Mouse (Mus musculus) neural tube, embryonic 14.5 days (tissue): ENCODE results near the gene Col5a1. TPM values are rescaled to one million over a fixed set of nuclear protein-coding genes. Genes with fewer than 3 reads are reported as not detected.

Source experiments
- ATAC-seq: fragments of 200-750 bp; cut with Nextera tagmentation; 2 replicates; pipeline ENCODE4 v1.8.0; 2017; ENCODE audit warnings: low read depth, mild to moderate bottlenecking, moderate TSS enrichment, moderate library complexity
- H3K27ac ChIP-seq: fragments of 300-500 bp; sonication (generic); 2 replicates; pipeline ENCODE4 v1.5.1; 2014; ENCODE audit warnings: low read depth, mild to moderate bottlenecking, control low read depth, low read length, moderate library complexity, mixed read lengths
- H3K27me3 ChIP-seq: fragments of 300-500 bp; sonication (generic); 2 replicates; pipeline ENCODE4 v1.6.1; 2014; ENCODE audit warnings: low read length; ENCODE audit not compliant: control insufficient read depth, insufficient read depth
- H3K36me3 ChIP-seq: fragments of 300-500 bp; sonication (generic); 2 replicates; pipeline ENCODE4 v1.6.1; 2014; ENCODE audit warnings: low read length, mixed read lengths; ENCODE audit not compliant: control insufficient read depth, insufficient read depth
- H3K4me1 ChIP-seq: fragments of 300-500 bp; sonication (generic); 2 replicates; pipeline ENCODE4 v1.6.1; 2014; ENCODE audit warnings: low read length; ENCODE audit not compliant: control insufficient read depth, insufficient read depth
- H3K4me2 ChIP-seq: fragments of 300-500 bp; sonication (generic); 2 replicates; pipeline ENCODE4 v1.6.1; 2014; ENCODE audit warnings: mild to moderate bottlenecking, low read depth, low read length, control low read depth
- H3K4me3 ChIP-seq: fragments of 300-500 bp; sonication (generic); 2 replicates; pipeline ENCODE4 v1.5.1; 2014; ENCODE audit warnings: low read depth, low read length, control low read depth, mixed read lengths
- H3K9ac ChIP-seq: fragments of 300-500 bp; sonication (generic); replicated peaks from 2 replicates; pipeline ENCODE4 v1.6.1; 2014; ENCODE audit warnings: low read depth, mild to moderate bottlenecking, control low read depth, low read length, mixed read lengths
- H3K9me3 ChIP-seq: fragments of 300-500 bp; sonication (generic); 2 replicates; pipeline ENCODE4 v1.6.1; 2016; ENCODE audit warnings: low read length; ENCODE audit not compliant: control insufficient read depth
- WGBS: fragments of 180-500 bp; shearing (Covaris S2); extraction: QIAGEN DNeasy Blood & Tissue Kit; methylation state at CpG from one replicate; pipeline ENCODE4 v1.1.7; 2014; 5-methylcytosine and 5-hydroxymethylcytosine counted together
- polyA plus RNA-seq: library from polyadenylated mRNA; unstranded; fragments of >200 nt; fragmentation: Nextera tagmentation; extraction: Ambion mirVana; gene quantifications from 2 replicates; pipeline ENCODE4 v1.2.1, GENCODE M21; 2014

The Col5a1 gene
- polyA plus RNA-seq, 1 experiment from 2014 or later = 3.6 TPM

DNA sequence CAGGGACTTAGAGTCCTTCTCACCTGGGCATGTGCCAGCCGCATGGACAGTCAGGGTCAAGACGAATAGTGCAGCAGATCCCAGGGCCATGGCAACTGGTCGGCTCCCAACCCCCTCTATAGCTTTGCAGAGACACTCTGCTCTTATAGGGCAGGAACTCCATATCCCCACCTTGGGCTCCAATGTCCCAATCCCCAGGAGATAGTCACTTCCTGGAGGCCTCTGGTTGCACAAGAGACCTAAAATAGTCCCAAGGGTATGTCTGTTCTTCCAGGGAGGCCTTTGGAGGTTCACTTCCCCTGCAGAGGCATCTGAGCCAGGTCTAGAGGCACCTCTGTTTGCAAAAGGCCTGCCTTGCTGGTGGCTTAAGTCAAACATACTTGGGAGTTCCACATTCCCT, 198.5 kb downstream of the Col5a1 start, which contains the start of gene Fcnb:
Gene Fcnb, minus strand, starts transcription at position 118 of the 400 bp plus-strand sequence.
- Histone ChIP-seq H3K4me3 (no peak within 1 kb of the TSS), H3K9ac (no peak within 1 kb of the TSS), H3K9me3 (no peaks in the 10 kb centered on the region), H3K27me3 (no peaks in the 10 kb centered on the region), H3K4me2 (no peak within 1 kb of the TSS), H3K36me3 (no peaks in the 10 kb centered on the region), H3K27ac (no peak within 1 kb of the TSS), H3K4me1 (no peaks in the 10 kb centered on the region)
- ATAC-seq = no peak
- 87% methylated on average over 3 of the region's 3 CpGs for WGBS

DNA sequence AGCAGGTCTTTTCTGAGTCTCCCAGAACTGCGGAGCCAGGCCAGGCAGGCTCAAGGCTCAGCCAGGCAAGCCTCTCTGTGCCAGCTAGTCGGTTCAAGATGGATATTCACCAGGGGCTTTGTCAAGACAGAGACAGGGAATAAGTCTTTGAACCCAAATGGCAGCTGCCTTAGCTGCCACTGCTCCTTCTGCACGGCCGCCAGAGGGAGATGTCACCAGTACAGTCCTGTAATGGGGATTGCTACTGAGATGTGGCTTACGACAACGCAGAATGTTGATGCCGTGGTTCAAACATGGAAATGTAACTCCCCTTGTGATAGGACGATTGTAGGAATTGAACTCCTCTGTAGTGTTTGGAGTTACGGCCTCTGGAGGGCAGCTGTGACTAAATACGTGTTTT, 199.9 kb downstream of the Col5a1 start:
- Histone ChIP-seq H3K4me2 (no peak overlapping the region), H3K9ac (no peak overlapping the region), H3K27me3 (no peaks in the 10 kb centered on the region), H3K4me3 (no peak overlapping the region), H3K36me3 (no peaks in the 10 kb centered on the region), H3K27ac (no peak overlapping the region), H3K4me1 (peaks cover 4% of the 10 kb centered on the region; the same call in 1 of the 2 replicates), H3K9me3 (no peaks in the 10 kb centered on the region)
- no peak for ATAC-seq
- WGBS = 85% methylated on average over 10 of the region's 10 CpGs

DNA sequence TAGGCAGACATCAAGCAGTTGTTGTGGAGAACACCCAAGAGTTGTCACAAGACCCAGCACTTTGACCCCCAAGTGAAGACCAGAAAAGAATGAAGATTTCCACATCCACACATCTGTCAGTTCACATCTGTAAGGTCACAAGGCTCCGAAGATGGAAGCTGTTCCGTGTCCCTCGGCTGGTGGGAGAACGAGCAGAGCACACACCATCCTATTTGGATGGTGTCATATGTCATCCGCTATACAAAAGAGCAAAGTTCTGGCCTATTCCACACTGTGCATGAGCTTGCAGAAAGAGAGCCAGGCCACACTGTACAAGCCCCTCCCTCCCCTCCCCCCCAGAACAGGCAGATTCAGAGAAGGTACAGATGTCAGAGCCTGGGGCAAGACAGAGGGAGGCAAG, 202.9 kb downstream of the Col5a1 start:
- 72% methylated on average over 5 of the region's 5 CpGs for WGBS
- Histone ChIP-seq H3K4me3 (no peak overlapping the region), H3K4me1 (peaks cover 7% of the 10 kb centered on the region; the same call in 1 of the 2 replicates), H3K9me3 (no peaks in the 10 kb centered on the region), H3K4me2 (no peak overlapping the region), H3K36me3 (no peaks in the 10 kb centered on the region), H3K27me3 (no peaks in the 10 kb centered on the region), H3K9ac (no peak overlapping the region), H3K27ac (no peak overlapping the region)
- ATAC-seq = no peak

Other genes starting within 250 kb of the Col5a1 start
- 1.6 and 2.7 TPM in 2 replicates for gene Rxra, start 210.0 kb upstream of the Col5a1 start, polyA plus RNA-seq
- gene Fcnb, start 198.5 kb downstream of the Col5a1 start, polyA plus RNA-seq = 0.23 TPM in 1 of 2 replicates, not detected in the other